Mouse (Mus musculus) urinary bladder, postnatal 25 days (tissue): Measurements from ENCODE around the gene Ablim2.
A peak's percentile ranks its signal among the peaks of the same experiment; 100 is the strongest.

Experiments
- DNase-seq: peaks from one replicate; pipeline ENCODE4 v3.0.0; 2022; ENCODE audit warnings: low spot score

Gene Ablim2

GRCm38 (mm10) chr5:35770246-35770645 is 12.6 kb downstream of the Ablim2 start:
- no peak for DNase-seq

GRCm38 (mm10) chr5:35770891-35771663 is 13.4 kb downstream of the Ablim2 start:
- no peak for DNase-seq

- no peak for DNase-seq
Measured at GRCm38 (mm10) chr5:35773274-35774136, 15.8 kb downstream of the Ablim2 start.

- DNase-seq: no peak
Measured at GRCm38 (mm10) chr5:35774137-35774424, 16.4 kb downstream of the Ablim2 start.

- no peak for DNase-seq
Measured at GRCm38 (mm10) chr5:35781116-35781515, 23.4 kb downstream of the Ablim2 start.

GRCm38 (mm10) chr5:35782648-35783180 is 25.0 kb downstream of the Ablim2 start:
- DNase-seq: no peak

- no peak for DNase-seq
Measured at GRCm38 (mm10) chr5:35785853-35786252, 28.2 kb downstream of the Ablim2 start.

- no peak for DNase-seq
Measured at GRCm38 (mm10) chr5:35787847-35788246, 30.2 kb downstream of the Ablim2 start.

GRCm38 (mm10) chr5:35788719-35789118 is 31.0 kb downstream of the Ablim2 start:
- no peak for DNase-seq

GRCm38 (mm10) chr5:35789697-35790096 is 32.0 kb downstream of the Ablim2 start:
- no peak for DNase-seq

- DNase-seq: no peak
Measured at GRCm38 (mm10) chr5:35790387-35791065, 32.8 kb downstream of the Ablim2 start.

GRCm38 (mm10) chr5:35793971-35794370 is 36.3 kb downstream of the Ablim2 start:
- DNase-seq: no peak

- no peak for DNase-seq
Measured at GRCm38 (mm10) chr5:35794942-35795341, 37.3 kb downstream of the Ablim2 start.

GRCm38 (mm10) chr5:35795481-35796048 is 37.9 kb downstream of the Ablim2 start:
- peak; percentile 47 for DNase-seq

GRCm38 (mm10) chr5:35796136-35796535 is 38.5 kb downstream of the Ablim2 start:
- no peak for DNase-seq

GRCm38 (mm10) chr5:35799090-35799489 is 41.4 kb downstream of the Ablim2 start:
- DNase-seq: no peak

GRCm38 (mm10) chr5:35803416-35803815 is 45.7 kb downstream of the Ablim2 start:
- DNase-seq: no peak

GRCm38 (mm10) chr5:35804685-35805084 is 47.0 kb downstream of the Ablim2 start:
- DNase-seq: no peak

- DNase-seq: no peak
Measured at GRCm38 (mm10) chr5:35805209-35805608, 47.5 kb downstream of the Ablim2 start.

- no peak for DNase-seq
Measured at GRCm38 (mm10) chr5:35807018-35807417, 49.3 kb downstream of the Ablim2 start.

GRCm38 (mm10) chr5:35810526-35810925 is 52.8 kb downstream of the Ablim2 start:
- no peak for DNase-seq

GRCm38 (mm10) chr5:35811639-35812295 is 54.1 kb downstream of the Ablim2 start:
- DNase-seq: no peak
